Mouse (Mus musculus) CD4-positive, CD25-positive, alpha-beta regulatory T cell, adult 2 months (primary cell): ENCODE data around the gene C87977.
"Not testable (repeated sequence)": the region's sequence is repeated elsewhere in the genome, so short reads cannot be mapped to it uniquely, and the experiment has no call there.

ENCODE experiments used
- DNase-seq: peaks from one replicate; pipeline ENCODE4 v3.0.0-alpha.2; 2012; ENCODE audit warnings: low read depth, low spot score

C87977 gene

GRCm38 (mm10) chr4:144213218-144213617, at the start of gene C87977:
TSS of gene C87977 (minus strand) at chr4:144213318.
- DNase-seq = not testable (repeated sequence)

- not testable (repeated sequence) for DNase-seq
These were observed 41.6 kb upstream of the C87977 start for GRCm38 (mm10) chr4:144254768-144255167.

DNA sequence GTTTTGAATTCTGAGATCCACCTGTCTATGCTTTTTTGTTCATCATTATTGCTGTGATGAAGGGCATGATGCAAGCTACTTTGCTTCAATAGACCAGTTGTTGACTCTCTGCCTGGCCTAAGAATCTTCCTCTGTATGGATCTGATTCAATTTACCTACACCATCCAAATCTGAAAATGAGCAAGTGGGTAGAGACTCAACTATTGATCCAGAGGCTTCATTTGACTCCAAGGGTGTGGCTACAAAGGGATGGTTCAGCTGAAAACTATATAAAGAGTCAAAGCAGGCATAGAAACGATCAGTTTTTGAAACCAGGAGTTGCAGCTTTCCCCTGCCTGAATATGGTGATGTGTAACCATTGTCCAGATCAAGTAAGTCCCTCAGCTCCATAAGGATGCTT, 22.7 kb downstream of the C87977 start, which contains the start of gene Oog2:
TSS of gene Oog2 (plus strand) at position 301 of the 400 bp plus-strand sequence.
- no peak for DNase-seq

DNA sequence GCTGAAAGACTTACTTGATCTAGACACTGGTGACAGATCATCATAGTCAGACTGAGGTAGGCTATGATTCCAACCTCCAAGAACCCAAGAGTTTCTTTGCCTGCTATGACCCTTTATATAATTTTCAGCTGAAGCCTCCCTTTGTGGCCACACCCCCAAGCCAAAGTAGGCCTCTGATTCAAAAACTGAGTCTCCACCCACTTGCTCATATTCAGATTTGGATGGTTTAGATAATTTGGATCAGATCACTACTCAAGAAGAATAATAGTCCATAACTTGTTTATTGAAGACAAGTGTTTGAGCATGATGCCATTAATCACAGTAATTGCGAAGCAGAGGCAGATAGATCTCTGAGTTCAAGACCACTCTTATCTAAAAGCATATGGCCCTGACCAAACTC, 50.6 kb downstream of the C87977 start, which contains the start of gene Oog3:
TSS of gene Oog3 (minus strand) at position 101 of the 400 bp plus-strand sequence.
- no peak for DNase-seq
